Mouse (Mus musculus): Measurements from ENCODE around the gene Csnk1e. TPM values are rescaled to one million over a fixed set of nuclear protein-coding genes. Genes with fewer than 3 reads are reported as not detected.

Gene Csnk1e
- total RNA-seq, 2 experiments from 2014 or later = 139 to 147 TPM

DNA sequence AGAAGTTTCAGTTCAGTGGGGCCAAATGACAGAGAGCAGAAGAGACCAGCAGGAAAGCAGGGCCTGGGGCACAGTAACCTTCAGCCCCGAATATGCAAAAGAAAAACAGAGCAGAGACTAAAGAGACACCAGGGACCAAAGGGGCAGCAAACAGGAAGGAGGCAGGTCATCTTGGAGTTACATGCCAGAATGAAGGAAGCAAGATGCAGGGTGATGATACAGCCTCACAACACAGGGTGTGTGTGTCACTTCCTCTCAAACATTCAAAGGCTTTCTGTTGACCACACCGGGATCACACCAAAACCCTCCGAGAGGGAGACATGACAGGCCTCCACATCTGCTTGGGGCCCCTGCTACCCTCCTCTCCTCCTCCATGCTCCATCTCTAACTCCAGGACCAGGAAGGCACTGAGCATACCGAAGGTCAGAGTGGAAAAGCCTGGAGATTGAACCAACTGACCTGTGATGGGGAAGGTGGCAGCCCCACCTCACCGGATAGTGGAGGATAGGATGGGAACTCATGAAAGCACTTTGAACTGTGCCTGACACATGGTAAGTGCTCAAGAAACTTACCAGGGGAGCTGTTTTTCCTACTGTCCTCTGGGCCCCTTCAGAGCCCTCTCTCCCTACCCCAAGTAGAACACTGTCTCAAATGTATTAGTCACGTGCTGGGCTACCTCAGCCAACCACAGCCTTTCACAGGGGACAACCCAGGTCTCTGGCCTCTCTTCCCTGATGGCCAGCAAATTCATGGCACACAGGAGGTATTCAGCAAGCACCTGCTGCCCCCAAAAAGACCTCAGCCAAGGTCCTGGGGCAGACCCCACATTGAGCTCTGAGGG lies 55.0 kb downstream of the Csnk1e start:
- DNase-seq (ENCODE audit: low spot score in 2 of 2) = no peak

DNA sequence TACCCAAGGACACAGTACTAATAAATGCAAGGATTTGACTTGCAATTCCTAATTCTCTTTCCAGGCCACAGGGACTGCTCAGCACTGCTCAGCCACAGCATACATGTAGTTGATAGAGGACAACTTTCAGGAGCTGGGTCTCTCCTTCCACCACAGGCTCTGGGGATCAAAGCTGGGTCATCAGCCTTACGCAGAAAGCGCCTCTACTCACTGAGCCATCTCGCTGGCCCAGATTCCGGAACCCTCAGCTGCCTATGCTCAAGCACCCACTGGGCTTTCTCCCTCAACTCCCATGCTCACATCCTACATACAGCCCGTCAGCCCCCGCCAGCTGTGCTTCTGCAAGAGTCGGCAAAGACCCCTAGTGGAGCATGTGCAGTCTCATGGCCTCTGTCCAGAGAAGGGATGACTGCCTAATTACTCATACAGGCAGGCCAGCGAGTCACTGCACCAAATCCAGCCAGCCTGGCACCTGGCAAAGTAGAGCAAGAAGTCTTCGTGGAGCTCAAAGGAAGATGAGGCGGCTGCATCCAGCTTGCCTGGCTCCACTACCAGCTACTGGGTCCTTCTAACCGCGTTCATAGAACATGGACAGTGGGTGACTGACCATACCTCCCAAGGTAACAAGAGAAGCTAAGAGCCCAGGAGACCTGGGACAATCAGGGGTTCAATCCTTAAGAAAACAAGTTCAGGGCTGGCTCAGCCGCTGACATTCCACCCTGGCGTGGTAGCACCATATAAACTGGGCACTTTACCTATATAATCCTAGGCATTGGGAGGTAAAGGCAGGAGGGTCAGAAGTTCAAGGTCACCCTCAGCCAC lies 55.9 kb downstream of the Csnk1e start:
- no peak for DNase-seq (ENCODE audit: low spot score in 2 of 2)

DNA sequence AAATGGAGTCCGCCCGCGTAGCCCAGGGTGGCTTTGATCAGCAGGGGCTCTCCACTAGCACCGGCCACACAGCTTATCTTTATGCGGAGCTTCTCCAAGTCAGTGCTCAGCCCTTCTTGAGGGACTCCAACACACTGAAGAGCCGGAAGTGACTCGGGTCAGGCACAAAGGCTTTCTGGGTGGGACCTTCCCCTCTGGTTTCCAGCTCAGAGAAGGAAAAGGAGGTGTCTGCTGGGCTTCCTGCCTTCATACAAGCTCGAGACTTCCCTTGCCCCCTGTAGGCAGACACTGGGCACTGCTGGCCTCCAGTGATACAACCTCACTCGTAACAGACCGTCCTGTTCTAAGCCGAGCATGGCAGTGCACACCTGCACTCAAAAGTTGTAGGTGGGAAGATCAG lies 58.6 kb downstream of the Csnk1e start:
- DNase-seq (ENCODE audit: low spot score in 2 of 2) = no peak

DNA sequence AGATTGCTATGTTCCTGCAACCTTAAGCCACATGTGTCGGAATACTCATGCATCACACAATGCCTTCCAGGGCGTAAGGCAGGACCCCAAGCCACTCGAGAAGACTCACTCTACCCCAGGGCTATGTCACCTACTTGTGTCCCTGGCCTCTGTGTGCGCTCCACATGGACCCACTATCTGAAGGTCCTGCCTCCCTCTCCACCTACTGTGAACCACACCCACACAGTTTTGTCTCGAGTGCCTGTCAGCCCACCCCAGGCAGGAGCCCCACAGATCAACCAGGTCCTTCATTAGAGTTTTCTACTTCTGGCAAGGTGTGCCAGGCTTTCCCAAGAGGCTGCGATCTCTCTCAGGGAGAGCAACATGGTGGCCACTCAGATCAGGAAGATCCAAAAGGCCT lies 60.1 kb downstream of the Csnk1e start:
- DNase-seq (ENCODE audit: low spot score in 2 of 2) = no peak

DNA sequence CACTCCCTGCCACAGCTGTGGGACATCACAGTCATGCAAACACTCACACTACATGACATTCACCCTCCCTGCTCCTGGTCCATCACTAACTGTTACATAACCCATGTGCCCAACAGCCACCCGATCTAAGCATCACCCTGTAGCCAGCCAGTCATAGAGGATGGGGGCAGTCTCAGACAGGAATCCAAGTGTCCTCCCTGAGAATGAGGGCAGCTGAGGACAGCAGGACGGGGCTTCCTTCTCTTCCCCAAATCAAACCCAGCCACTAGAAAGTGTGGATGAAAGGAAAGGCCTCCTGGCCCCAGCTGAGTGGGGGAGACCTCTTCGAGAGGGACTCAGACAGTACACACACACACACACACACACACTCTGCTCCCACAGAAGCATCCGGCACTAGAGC lies 60.5 kb downstream of the Csnk1e start:
- DNase-seq (ENCODE audit: low spot score in 2 of 2) = no peak

DNA sequence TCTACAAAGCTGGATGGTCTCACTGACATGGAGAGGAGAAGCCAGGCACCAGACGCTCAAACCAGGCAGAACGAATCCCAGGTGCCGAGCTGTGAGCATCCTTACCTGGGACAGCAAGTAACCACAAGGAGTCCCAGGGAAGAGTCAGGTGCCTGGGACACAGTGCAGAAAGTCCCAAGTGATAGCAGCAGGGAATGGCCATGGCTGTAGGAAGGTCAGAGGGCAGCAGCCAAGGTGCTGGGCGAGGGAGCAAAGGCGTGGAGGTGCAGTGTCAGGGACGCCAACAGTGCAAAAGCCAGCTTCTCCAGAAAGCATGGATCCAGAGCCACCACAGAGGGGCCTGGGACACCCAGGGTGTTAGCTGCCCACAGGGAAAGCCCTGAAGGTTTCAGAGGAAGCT lies 62.3 kb downstream of the Csnk1e start:
- DNase-seq (ENCODE audit: low spot score in 2 of 2) = no peak

DNA sequence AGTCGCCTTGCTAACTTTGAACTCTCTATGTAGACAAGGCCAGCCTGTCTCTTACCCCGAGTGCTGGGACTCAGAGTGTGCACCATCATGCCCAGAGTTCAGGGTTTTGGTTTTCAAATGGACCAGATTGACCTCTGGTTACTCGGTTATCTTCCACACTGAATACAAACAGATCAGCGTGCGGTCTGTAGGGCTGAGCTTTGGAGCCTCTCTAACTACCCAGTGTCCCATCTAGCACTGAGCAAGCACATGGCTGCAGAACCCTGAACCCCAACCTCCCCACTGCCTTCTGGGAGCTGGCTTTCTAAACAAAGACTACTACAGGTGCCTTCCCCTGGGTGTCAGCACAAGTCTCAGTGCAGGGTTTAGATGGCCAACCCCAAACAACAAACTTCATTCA lies 62.8 kb downstream of the Csnk1e start:
- DNase-seq (ENCODE audit: low spot score in 2 of 2) = no peak

DNA sequence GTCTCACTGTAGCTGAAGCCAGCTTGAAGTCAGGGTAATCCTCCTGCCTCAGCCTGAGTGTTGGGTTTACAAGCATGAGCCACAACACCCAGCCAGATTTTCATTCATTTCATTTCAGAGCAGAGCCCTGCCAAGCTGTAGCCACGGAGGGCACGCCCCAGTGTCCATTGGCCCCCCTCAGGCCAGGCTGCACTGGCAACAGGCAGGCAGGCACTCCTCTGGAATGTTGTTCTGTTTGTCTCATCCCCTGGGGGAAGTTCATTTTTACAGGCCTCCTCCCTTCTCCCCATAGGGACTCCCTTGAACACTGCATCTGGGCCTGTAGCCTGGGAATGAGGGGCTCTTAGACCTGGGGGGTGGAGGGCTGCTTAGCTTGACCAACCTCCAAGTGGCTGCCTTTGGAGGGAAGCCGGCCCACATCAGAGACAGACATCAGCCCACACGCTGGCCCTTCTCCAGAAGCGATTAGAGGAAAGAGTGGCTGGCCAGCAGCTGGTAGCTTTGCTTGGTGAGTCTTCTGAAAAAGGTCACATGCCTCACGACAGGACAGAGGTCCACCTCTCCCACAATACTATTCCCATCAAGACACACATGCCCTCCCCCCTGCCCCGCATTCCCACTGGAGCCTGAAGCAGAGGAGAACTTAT lies 63.8 kb downstream of the Csnk1e start:
- peak in 1 of 2 experiments; percentile 46 for DNase-seq (ENCODE audit: low spot score in 2 of 2)

DNA sequence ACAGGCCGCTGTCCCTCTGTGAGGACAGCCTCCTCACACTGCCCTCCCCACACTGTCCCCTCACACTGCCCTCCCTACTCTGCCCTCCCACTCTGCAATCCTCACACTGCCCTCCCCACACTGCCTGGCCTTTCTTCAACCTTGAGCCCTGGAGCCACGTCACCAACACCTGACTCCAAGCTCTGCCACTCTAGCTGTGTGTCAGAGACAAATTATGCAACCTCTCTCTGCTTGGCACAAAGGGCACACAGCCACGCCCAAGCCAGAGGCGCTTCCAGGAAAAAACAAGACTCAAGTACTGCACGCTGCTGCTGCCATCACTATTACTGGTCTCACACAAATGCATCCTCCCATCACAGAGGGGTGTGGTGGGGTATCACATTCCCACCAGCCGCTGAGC lies 64.9 kb downstream of the Csnk1e start:
- DNase-seq (ENCODE audit: low spot score in 2 of 2) = no peak

DNA sequence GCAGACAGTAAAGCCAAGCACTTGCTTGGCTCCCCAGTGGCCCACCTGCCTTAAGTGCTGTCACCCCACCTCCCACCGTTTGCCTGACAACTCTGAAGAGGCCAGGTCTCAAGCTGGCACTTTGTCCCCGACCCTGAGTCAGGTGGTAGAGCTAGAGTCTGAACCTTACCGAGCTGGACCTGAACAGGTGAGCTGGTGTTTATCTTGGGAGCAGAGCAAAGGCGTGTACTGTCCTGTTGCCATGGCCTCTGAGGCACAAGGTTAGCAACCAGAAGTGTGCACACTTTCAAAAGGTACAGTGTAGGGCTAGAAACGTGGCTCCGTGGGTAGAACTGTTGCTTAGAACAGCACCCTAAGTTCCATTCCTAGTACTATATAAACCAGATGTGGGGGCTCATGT lies 67.2 kb downstream of the Csnk1e start:
- no peak for DNase-seq (ENCODE audit: low spot score in 2 of 2)

DNA sequence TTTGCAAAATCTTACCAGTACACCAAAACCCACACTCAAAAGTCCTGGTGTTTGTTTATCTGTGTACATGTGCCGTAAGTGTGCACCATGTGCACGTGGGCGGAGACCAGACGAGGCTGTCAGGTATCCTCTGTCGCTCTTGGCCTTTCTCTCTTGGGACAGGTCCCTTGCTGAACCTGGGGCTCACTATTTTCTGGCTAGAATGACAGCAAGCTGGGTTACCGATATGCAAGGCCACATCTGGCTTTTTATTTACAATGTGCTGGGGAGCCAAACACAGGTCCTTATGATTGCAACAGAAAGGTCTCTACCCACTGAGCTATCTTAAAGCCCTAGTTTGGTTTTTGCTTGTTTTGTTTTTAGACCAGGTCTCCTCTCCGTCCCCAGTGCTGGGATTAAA lies 67.8 kb downstream of the Csnk1e start:
- no peak for DNase-seq (ENCODE audit: low spot score in 2 of 2)

DNA sequence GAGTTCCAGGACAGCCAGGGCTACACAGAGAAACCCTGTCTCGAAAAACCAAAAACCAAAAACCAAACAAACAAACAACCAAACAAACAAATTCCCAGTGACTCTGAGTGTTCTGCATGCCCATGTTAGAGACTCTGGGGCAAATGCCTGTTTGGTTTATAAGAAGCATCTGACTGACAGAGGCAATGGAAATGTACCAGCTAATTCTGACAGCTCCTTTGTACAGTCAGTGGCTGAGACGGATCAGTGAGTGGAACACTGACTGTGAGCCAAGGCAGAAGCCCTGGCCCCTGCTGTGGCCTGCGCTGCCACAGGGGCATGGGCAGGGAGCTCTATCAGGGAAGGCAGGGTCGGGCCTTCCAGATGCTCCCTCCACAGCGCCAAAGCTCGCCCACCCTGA lies 68.3 kb downstream of the Csnk1e start:
- no peak for DNase-seq (ENCODE audit: low spot score in 2 of 2)

DNA sequence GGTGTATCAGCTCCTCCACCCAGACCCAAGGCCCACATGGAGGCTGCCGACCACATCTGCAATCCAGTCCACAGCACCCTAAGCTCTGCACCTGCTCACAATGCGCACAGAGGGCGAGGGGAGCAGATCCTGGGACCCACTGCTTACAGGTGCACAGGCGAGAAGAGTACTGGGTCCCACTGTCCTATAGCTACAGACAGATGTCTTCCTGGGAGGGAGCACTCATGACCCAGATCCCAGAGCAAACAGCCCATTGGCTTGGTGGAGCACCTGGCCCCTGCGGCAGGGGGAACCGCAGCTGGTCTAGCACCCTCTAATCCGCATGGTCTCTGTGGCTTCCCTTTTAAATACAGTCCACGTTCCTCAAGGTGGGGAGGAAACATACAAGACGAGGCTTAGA lies 73.7 kb downstream of the Csnk1e start:
- no peak for DNase-seq (ENCODE audit: low spot score in 2 of 2)

DNA sequence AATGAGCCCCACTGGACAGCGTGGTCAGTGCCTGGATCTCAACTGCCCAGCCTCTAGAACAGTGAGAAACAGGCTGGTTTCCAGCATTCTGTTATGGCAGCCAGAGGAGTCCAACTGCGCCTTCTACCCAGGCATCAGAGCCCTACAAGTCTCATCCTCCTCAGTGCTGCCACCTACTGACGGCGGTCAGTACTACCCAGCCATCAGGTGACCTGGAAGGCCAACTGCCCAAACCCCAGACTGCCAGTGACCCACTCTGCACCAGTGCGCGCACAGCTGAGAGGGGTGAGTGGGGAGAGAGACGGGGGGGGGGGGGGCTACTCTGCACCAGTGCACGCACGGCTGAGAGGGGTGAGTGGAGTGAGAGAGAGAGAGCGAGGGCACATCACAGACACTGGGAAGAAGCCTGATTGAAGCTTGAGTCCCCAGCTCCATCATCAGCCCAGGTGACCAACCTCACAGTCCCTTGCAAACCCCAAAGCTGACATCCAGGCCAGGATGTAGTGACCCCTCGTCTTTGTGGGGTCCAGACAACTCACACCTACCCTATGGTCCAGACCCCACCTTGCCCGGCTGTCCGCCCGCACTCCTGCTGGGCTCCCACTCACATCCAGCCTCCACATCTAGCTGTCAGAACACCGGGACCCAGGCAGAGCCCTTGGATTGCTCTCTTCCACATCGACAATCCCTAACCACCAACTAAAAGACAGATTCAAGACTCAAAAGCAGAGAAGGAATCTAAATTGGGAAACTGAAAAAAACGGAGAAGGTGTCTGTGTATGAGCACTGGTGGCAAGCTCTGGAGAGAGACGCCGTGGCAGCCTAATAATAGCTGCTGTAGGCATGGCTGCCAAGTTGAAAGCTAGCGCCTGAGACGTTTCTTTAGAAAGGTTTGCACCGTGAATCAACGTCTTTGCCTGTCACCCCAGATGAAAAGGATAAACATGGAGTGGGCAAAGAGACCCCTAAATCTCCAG lies 74.6 kb downstream of the Csnk1e start:
- peak; percentile 45 to 47 for DNase-seq (ENCODE audit: low spot score in 2 of 2)

DNA sequence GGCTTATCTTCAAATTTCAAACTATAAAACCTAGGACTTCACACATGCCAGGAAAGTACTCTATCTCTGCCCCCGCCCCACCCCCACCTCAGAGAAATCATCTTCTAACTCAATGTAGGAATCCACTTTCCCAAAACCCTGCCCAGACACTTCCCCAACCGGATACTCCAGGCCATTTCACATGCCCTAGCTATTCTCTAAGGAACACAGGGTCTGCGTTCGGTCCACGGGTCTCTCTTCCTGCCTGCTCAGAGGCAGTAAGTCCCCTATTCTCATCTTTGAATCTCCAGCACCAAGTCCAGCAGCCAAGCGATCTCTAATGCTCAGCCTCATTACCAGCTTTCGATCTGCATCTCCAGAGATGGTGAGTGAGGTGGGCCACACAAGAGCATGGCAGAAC lies 75.7 kb downstream of the Csnk1e start:
- DNase-seq (ENCODE audit: low spot score in 2 of 2) = no peak

DNA sequence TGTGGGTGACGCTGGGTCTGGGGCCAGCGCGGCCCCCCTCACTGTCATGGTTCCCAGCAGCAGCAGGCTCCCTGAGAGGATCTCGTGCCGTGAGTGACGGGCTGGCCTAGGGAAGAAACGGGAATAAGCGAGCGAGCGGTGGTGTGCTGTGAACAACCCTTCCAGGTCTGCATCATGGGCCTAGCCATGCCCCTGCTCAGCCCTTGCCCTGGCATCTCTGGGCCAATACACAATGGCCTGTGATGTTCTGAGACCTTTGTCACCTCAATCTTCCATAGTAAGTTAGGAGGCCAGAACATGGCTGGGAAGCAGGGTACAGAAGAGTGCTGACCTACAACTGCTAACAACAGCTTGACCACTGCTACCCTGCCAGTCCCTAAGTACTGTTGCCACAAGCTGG lies 76.8 kb downstream of the Csnk1e start:
- DNase-seq (ENCODE audit: low spot score in 2 of 2) = no peak

DNA sequence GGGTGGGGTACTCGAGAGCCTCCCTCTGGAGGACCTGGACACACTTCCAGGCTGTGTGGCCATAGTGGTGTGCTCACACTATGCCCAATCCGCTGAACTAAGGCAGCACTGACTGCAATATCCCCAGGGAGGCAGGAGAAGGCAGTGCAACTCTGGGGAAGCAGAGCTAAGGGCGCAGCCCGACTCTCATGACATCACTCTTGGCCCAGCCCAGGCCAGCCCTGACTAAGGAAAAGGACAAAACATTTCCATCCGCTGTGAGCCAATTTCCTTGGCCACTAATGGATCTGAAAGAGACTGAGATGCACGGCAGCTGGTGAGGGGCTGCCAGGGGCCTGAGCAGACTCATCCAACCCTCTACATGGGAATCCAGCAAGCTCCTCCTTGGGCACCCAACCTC lies 77.7 kb downstream of the Csnk1e start:
- peak; percentile 32 to 63 for DNase-seq (ENCODE audit: low spot score in 2 of 2)

DNA sequence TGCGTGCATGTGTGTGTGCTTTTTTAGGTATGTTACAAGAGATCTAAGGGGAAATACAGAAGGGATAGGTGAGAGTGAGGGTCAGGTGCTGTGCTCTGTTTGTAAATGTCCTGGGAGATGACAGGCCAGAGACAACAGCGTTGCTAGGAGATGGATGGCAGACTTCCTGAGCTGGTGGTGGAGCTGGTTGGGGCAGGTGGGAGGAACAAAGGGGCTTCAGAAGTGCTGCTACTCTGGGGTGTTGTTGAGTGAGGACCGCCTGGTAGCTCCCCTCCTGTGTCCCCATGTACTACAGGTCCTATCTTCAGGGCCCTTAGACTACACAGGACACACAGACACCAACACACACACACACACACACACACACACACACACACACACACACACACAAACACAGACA lies 80.6 kb downstream of the Csnk1e start:
- no peak for DNase-seq (ENCODE audit: low spot score in 2 of 2)

DNA sequence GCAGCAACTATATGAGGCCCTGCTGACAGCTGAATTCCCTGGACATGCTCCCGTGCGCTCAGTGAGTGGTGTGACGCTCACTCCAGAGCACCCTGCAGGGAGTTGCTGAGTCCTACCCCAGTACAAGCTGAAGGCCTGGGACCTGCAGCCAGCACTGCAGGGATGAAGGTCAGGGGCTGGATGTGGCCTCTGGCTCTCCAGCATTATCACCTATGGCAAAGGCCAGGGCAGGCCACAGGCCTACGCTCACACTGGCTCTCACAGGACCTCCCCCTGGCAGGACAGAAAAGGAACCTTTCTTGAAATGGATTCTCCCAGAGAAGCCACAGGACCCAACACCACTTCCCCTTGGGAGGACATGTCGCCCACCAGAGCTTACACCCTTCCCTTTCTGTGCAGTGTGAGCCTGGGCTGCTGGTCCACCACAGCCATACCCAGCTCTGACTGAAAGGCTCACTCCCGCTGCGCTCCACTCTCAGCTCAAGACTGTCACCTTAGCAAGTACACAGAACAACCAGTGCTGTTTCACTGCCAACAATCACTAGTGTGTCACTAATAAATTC lies 85.0 kb downstream of the Csnk1e start:
- no peak for DNase-seq (ENCODE audit: low spot score in 2 of 2)

DNA sequence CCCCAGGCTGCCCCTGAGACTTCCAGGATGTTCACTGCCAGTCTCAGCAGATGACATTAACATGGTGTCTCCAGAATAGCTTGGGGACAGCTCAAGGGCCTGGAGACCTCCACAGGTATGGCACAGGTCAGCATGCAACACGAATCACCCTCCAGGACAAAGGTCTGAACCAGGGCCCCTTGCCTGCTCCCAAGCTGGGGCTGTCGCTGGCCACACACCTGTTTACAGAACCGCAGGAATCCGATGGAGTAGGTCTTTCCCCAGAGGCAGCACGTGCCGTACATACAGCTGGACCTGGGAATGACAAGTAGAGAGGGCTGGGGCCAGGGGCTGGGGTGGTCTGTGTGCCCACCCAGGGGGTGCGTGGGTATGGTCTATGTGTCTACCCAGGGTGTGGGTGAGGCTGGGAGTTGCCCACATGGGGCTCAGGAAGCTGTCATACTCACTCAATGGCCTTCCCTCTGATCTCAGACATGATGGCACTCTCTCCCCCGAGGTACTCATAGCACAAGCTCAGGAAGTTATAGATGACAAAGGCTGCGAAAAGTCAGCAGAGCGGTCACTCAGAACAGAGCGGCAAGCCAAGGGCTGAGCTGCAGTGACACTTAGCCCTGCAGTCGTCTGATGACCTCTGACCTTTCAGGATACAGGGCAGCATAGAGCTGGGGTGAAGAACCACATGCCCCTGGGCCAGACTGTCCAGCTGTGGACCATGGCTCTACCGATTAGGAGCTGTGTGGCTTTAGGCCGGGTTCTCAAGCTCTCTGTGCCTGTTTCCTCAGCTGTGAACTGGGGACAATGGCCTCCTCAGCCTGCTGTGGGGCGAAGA lies 85.7 kb downstream of the Csnk1e start:
- DNase-seq (ENCODE audit: low spot score in 2 of 2) = no peak

Measured in layer of hippocampus, postnatal 14 days (tissue).